Mouse (Mus musculus): ENCODE measurements around the gene Rimbp3. TPM values are rescaled to one million over a fixed set of nuclear protein-coding genes. Genes with fewer than 3 reads are reported as not detected.
"Not testable (repeated sequence)": the region's sequence is repeated elsewhere in the genome, so short reads cannot be mapped to it uniquely, and the experiment has no call there.

Gene Rimbp3
- total RNA-seq, 1 experiment: 2.9 TPM

DNA sequence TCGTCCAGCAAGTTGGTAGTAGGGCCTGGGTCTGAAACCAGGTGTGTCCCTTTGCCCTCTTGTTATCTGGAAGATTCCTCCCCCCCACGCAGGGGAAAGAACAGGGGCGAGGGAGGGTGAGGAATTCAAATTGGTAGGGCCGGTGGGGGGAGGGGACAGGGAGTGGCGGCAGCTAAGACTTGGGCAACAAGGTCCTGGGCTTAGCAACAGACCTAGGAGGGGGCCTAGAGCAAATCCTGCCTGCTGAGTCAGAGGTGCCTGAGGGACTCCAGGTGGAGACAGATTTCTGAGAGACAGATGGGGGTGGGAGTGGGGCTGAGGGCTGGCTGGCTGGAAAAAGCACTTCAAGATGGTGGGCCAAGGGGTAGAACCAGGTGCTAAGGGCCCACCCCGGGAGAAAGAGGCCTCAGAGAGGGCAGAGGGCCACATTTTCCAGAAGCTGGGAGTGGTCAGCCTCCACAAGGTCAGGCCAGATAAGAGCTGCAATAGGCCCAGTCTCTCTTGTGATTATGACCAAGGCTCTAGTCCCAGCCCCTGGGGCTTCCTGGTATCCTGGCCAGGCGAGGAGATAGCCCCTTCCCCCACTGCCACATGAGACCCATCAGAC is 11.8 kb downstream of the Rimbp3 start:
- no peak for TF ChIP-seq ZNF384 (IDR thresholded peaks at IDR 0.05; ENCODE audit: low read depth, low read length)
- TF ChIP-seq MAFK (IDR thresholded peaks at IDR 0.05; ENCODE audit: insufficient read depth, low read depth, low read length): peak; percentile 90
- H3K4me3 ChIP-seq (ENCODE audit: insufficient read depth in 1 of 2, low read depth in 1 of 2, low read length in 2 of 2, poor library complexity in 1 of 2, severe bottlenecking in 1 of 2): no peak overlapping the region
- no peaks in the 10 kb centered on the region for H3K9me3 ChIP-seq (ENCODE audit: control insufficient read depth, insufficient read depth, low read depth, low read length)

DNA sequence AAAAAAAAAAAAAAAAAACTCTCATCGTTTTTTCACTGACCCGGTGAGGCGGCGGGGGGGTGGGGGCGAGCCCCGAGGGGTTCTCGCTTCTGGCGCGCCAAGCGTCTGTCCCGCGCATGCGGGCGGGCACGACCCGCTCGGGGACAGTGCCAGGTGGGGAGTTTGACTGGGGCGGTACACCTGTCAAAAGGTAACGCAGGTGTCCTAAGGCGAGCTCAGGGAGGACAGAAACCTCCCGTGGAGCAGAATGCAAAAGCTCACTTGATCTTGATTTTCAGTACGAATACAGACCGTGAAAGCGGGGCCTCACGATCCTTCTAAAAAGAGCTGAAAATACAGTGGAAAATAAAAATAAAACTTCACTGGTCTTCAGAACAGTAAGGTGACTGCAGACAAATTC is 13.8 kb downstream of the Rimbp3 start:
- in situ Hi-C loops (cut with MboI; ENCODE audit: low sequenced_read_pairs in 2 of 2, unreplicated experiment in 2 of 2): no loop called here

More for the DNA sequence above, 11.8 kb downstream of the Rimbp3 start:
- H3K27ac ChIP-seq (ENCODE audit: insufficient read depth, low read depth, low read length, poor library complexity, severe bottlenecking): peak overlapping the region; percentile 99
- H3K9ac ChIP-seq (ENCODE audit: insufficient read depth, low read depth, low read length, poor library complexity, severe bottlenecking): peak overlapping the region; percentile 65; the same call in 1 of the 2 replicates
- in situ Hi-C loops (cut with MboI; ENCODE audit: low sequenced_read_pairs in 2 of 2, unreplicated experiment in 2 of 2): no loop called here
- no peaks in the 10 kb centered on the region for H3K36me3 ChIP-seq (ENCODE audit: control insufficient read depth, insufficient read depth, low read length, poor library complexity, severe bottlenecking)
- peak; percentile 89 for DNase-seq (ENCODE audit: low read depth, low spot score)
- H3K4me1 ChIP-seq (ENCODE audit: control insufficient read depth in 2 of 2, insufficient read depth in 2 of 2, low read length in 2 of 2, poor library complexity in 1 of 2): peaks cover 6 to 15% of the 10 kb centered on the region in 2 experiments

DNA sequence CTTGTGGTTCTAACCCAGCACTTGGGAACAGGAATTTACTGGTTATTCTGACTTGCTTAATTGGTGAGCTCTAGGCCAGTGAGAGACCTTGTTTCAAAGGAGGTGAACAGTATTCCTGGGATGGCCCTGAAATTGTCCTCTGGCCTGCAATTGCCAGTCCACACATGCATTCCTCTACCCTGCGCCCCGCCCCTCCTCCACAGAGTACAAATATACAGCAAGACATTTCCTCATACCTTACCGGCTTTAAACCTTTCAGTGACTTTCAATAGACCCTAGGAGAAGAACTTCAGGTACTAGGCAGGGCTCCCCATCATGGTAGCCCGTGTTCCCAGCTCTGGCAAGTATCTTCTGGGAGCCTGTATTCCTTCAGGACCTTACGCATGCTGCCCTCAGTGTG is 17.2 kb downstream of the Rimbp3 start:
- in situ Hi-C loops (cut with MboI; ENCODE audit: low sequenced_read_pairs in 2 of 2, unreplicated experiment in 2 of 2): no loop called here
- TF ChIP-seq ZC3H11A (IDR thresholded peaks at IDR 0.05; ENCODE audit: borderline replicate concordance, low read depth, low read length): no peak
- TF ChIP-seq HCFC1 (IDR thresholded peaks at IDR 0.05; ENCODE audit: borderline replicate concordance, insufficient read depth, low read length): no peak
- no peak for TF ChIP-seq MAFK (IDR thresholded peaks at IDR 0.05; ENCODE audit: insufficient read depth, low read depth, low read length)
- no peak for TF ChIP-seq CHD2 (IDR thresholded peaks at IDR 0.05; ENCODE audit: low read depth, low read length)
- no peak for TF ChIP-seq ZNF384 (IDR thresholded peaks at IDR 0.05; ENCODE audit: low read depth, low read length)
- Histone ChIP-seq H3K36me3 (ENCODE audit: control insufficient read depth, insufficient read depth, low read length, poor library complexity, severe bottlenecking) (no peaks in the 10 kb centered on the region), H3K4me1 (ENCODE audit: control insufficient read depth in 2 of 2, insufficient read depth in 2 of 2, low read length in 2 of 2, poor library complexity in 1 of 2) (peaks cover 3% of the 10 kb centered on the region in 2 experiments), H3K9me3 (ENCODE audit: control insufficient read depth, insufficient read depth, low read depth, low read length) (no peaks in the 10 kb centered on the region), H3K27ac (ENCODE audit: insufficient read depth, low read depth, low read length, poor library complexity, severe bottlenecking) (no peak overlapping the region), H3K9ac (ENCODE audit: insufficient read depth, low read depth, low read length, poor library complexity, severe bottlenecking) (no peak overlapping the region), H3K4me3 (ENCODE audit: insufficient read depth in 1 of 2, low read depth in 1 of 2, low read length in 2 of 2, poor library complexity in 1 of 2, severe bottlenecking in 1 of 2) (no peak overlapping the region)
- DNase-seq (ENCODE audit: low read depth, low spot score): no peak

More for the DNA sequence above, 13.8 kb downstream of the Rimbp3 start:
- Histone ChIP-seq H3K4me3 (ENCODE audit: insufficient read depth in 1 of 2, low read depth in 1 of 2, low read length in 2 of 2, poor library complexity in 1 of 2, severe bottlenecking in 1 of 2) (peak overlapping the region in 1 of 2 experiments; percentile 1; a peak in 1 of 4 replicates), H3K36me3 (ENCODE audit: control insufficient read depth, insufficient read depth, low read length, poor library complexity, severe bottlenecking) (no peaks in the 10 kb centered on the region), H3K4me1 (ENCODE audit: control insufficient read depth in 2 of 2, insufficient read depth in 2 of 2, low read length in 2 of 2, poor library complexity in 1 of 2) (peaks cover 3 to 9% of the 10 kb centered on the region in 2 experiments), H3K9ac (ENCODE audit: insufficient read depth, low read depth, low read length, poor library complexity, severe bottlenecking) (no peak overlapping the region), H3K27ac (ENCODE audit: insufficient read depth, low read depth, low read length, poor library complexity, severe bottlenecking) (no peak overlapping the region), H3K9me3 (ENCODE audit: control insufficient read depth, insufficient read depth, low read depth, low read length) (no peaks in the 10 kb centered on the region)
- TF ChIP-seq CHD2 (IDR thresholded peaks at IDR 0.05; ENCODE audit: low read depth, low read length): no peak
- TF ChIP-seq ZNF384 (IDR thresholded peaks at IDR 0.05; ENCODE audit: low read depth, low read length): no peak
- no peak for TF ChIP-seq MAFK (IDR thresholded peaks at IDR 0.05; ENCODE audit: insufficient read depth, low read depth, low read length)
- TF ChIP-seq ZC3H11A (IDR thresholded peaks at IDR 0.05; ENCODE audit: borderline replicate concordance, low read depth, low read length): no peak
- TF ChIP-seq HCFC1 (IDR thresholded peaks at IDR 0.05; ENCODE audit: borderline replicate concordance, insufficient read depth, low read length): no peak
- peak; percentile 76 for DNase-seq (ENCODE audit: low read depth, low spot score)

DNA sequence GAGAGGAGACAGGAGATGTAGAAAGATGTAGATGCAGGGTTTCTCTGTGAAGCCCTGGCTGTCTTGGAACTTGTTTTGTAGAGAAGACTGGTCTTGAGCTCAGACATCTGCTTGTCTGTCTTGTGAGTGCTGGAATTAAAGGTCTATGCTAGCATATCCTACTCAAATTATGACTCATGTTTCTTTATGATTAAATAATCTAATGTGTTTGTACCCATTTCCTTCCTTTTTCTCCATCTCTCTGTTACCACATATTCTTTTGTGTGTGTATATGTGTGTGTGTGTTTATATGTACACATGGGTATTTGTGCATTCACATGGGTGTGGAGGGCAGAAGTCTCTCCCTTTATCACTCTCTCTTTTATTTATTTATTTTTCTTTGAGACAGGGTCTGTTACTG is 18.1 kb downstream of the Rimbp3 start:
- H3K4me3 ChIP-seq (ENCODE audit: insufficient read depth in 1 of 2, low read depth in 1 of 2, low read length in 2 of 2, poor library complexity in 1 of 2, severe bottlenecking in 1 of 2): no peak overlapping the region
- in situ Hi-C loops (cut with MboI; ENCODE audit: low sequenced_read_pairs in 2 of 2, unreplicated experiment in 2 of 2): no loop called here
- no peak for TF ChIP-seq HCFC1 (IDR thresholded peaks at IDR 0.05; ENCODE audit: borderline replicate concordance, insufficient read depth, low read length)

DNA sequence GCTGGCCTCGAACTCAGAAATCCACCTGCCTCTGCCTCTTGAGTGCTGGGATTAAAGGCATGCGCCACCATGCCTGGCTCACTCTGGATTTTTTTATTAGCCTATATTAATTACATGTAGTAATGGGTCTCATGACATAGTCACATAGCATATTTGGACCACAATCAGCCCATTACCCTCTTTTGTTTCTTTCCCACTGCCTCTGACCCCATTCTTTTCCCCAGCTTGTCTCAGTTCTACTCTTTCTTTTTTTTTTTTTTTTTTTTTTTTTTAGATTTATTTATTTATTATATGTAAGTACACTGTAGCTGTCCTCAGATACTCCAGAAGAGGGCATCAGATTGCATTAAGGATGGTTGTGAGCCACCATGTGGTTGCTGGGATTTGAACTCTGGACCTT is 23.1 kb downstream of the Rimbp3 start:
- peak; percentile 61; the same call in 1 of the 2 replicates for TF ChIP-seq ZNF384 (IDR thresholded peaks at IDR 0.05; ENCODE audit: low read depth, low read length)
- H3K9ac ChIP-seq (ENCODE audit: insufficient read depth, low read depth, low read length, poor library complexity, severe bottlenecking); DNase-seq (ENCODE audit: low read depth, low spot score); H3K27ac ChIP-seq (ENCODE audit: insufficient read depth, low read depth, low read length, poor library complexity, severe bottlenecking); H3K36me3 ChIP-seq (ENCODE audit: control insufficient read depth, insufficient read depth, low read length, poor library complexity, severe bottlenecking); H3K4me3 ChIP-seq (ENCODE audit: insufficient read depth in 1 of 2, low read depth in 1 of 2, low read length in 2 of 2, poor library complexity in 1 of 2, severe bottlenecking in 1 of 2); H3K9me3 ChIP-seq (ENCODE audit: control insufficient read depth, insufficient read depth, low read depth, low read length); in situ Hi-C loops (cut with MboI; ENCODE audit: low sequenced_read_pairs in 2 of 2, unreplicated experiment in 2 of 2): not testable (repeated sequence)
- H3K4me1 ChIP-seq (ENCODE audit: control insufficient read depth in 2 of 2, insufficient read depth in 2 of 2, low read length in 2 of 2, poor library complexity in 1 of 2): peaks cover 10 to 16% of the 10 kb centered on the region in 2 experiments

More for the DNA sequence above, 18.1 kb downstream of the Rimbp3 start:
- no peak overlapping the region for H3K27ac ChIP-seq (ENCODE audit: insufficient read depth, low read depth, low read length, poor library complexity, severe bottlenecking)
- no peaks in the 10 kb centered on the region; a peak in 2 of 4 replicates for H3K4me1 ChIP-seq (ENCODE audit: control insufficient read depth in 2 of 2, insufficient read depth in 2 of 2, low read length in 2 of 2, poor library complexity in 1 of 2)
- no peak for DNase-seq (ENCODE audit: low read depth, low spot score)
- H3K9me3 ChIP-seq (ENCODE audit: control insufficient read depth, insufficient read depth, low read depth, low read length): no peaks in the 10 kb centered on the region
- H3K9ac ChIP-seq (ENCODE audit: insufficient read depth, low read depth, low read length, poor library complexity, severe bottlenecking): no peak overlapping the region
- no peaks in the 10 kb centered on the region for H3K36me3 ChIP-seq (ENCODE audit: control insufficient read depth, insufficient read depth, low read length, poor library complexity, severe bottlenecking)

Data from ES-E14 (cell line).